Mouse (Mus musculus) heart, embryonic 12.5 days (tissue): Measurements from ENCODE around the gene Fbxo30. TPM values are rescaled to one million over a fixed set of nuclear protein-coding genes. Genes with fewer than 3 reads are reported as not detected.
"Not testable (repeated sequence)": the region's sequence is repeated elsewhere in the genome, so short reads cannot be mapped to it uniquely, and the experiment has no call there.

ENCODE experiments used
- ATAC-seq: fragments of 200-750 bp; cut with Nextera tagmentation; 2 replicates; pipeline ENCODE4 v1.8.0; 2017; ENCODE audit warnings: moderate TSS enrichment, moderate library complexity; ENCODE audit not compliant: insufficient number of reproducible peaks, low FRiP score
- H3K27ac ChIP-seq: fragments of 300-500 bp; sonication (generic); 2 replicates; pipeline ENCODE4 v1.5.1; 2016; ENCODE audit warnings: mild to moderate bottlenecking, moderate library complexity; ENCODE audit not compliant: poor library complexity, severe bottlenecking
- H3K27me3 ChIP-seq: fragments of 300-500 bp; sonication (generic); replicated peaks from 2 replicates; pipeline ENCODE4 v1.6.1; 2016; ENCODE audit warnings: mild to moderate bottlenecking, moderate library complexity
- H3K36me3 ChIP-seq: fragments of 300-500 bp; sonication (generic); 2 replicates; pipeline ENCODE4 v1.6.1; 2016; ENCODE audit warnings: mild to moderate bottlenecking, moderate library complexity
- H3K4me1 ChIP-seq: fragments of 300-500 bp; sonication (generic); replicated peaks from 2 replicates; pipeline ENCODE4 v1.6.1; 2016; ENCODE audit warnings: mild to moderate bottlenecking
- H3K4me2 ChIP-seq: fragments of 300-500 bp; sonication (generic); 2 replicates; pipeline ENCODE4 v1.6.1; 2016; ENCODE audit warnings: mild to moderate bottlenecking, moderate library complexity
- H3K4me3 ChIP-seq: fragments of 300-500 bp; sonication (generic); 2 replicates; pipeline ENCODE4 v1.5.1; 2016; ENCODE audit warnings: mild to moderate bottlenecking
- H3K9ac ChIP-seq: fragments of 300-500 bp; sonication (generic); 2 replicates; pipeline ENCODE4 v1.6.1; 2016; ENCODE audit warnings: mild to moderate bottlenecking, moderate library complexity
- H3K9me3 ChIP-seq: fragments of 300-500 bp; sonication (generic); replicated peaks from 2 replicates; pipeline ENCODE4 v1.6.1; 2016; ENCODE audit warnings: mild to moderate bottlenecking, moderate library complexity
- WGBS: fragments of 180-500 bp; shearing (Covaris S2); methylation state at CpG from one replicate; pipeline ENCODE4 v1.1.7; 2016; 5-methylcytosine and 5-hydroxymethylcytosine counted together
- polyA plus RNA-seq: library from polyadenylated mRNA; unstranded; fragments of >200 nt; fragmentation: Nextera tagmentation; extraction: Ambion mirVana; gene quantifications from 2 replicates; pipeline ENCODE4 v1.2.1, GENCODE M21; 2016

Fbxo30 gene
- polyA plus RNA-seq: 48.8 and 54.0 TPM in 2 replicates

DNA sequence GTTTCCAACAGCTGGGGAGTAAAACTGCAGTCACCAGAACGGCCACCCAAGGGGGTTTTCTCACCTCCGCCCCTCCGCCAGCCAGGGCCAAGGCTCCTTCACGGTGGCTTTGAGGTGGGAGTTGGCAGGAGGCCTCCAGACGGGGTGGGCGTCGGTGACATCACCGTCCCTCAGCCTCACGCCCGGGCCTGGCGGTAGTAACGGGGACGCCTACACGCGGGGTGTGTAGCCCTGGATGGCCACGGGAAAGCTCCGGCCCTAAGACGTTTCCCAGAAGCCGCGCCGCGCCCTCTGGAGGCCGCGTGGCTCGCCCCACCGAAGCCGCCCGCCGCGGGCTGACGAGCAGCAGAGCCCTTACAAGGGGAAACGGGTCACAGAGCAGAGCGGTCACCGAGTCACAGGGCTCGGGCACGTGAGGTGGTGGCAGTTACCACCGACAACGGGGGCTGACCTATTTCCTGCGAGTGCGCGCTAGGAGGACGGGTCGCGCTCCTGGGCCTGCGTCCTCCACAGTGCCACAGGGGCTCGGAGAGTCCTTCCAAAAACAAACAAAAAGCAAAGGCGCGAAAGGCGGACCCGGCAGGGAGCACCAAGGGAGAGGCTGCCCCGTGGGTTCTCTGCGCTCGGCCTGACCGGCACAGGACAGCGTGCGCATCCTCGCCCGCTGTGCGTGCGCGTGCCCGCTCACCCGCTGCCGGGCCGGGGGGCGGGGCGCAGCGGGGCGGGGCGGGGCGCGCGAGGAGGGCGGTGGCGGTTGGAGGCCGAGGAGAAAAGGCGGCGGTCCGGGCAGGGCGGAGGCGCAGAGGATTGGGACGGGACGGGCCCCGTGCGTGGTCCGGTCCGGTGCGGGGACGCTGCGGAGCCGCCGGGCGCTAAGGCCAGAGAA, at the start of gene Fbxo30:
Gene Fbxo30 (plus strand): TSS at position 753 of the 886 bp plus-strand sequence.
- peak within 1 kb of the TSS; percentile 85 for H3K4me3 ChIP-seq
- no peaks in the 10 kb centered on the region for H3K27me3 ChIP-seq
- ATAC-seq: peak; percentile 94
- WGBS: under 1% methylated on average over 81 of the region's 93 CpGs
- no peaks in the 10 kb centered on the region for H3K9me3 ChIP-seq
- H3K9ac ChIP-seq: peak within 1 kb of the TSS; percentile 97
- H3K36me3 ChIP-seq: no peaks in the 10 kb centered on the region; the same call in 1 of the 2 replicates
- peak within 1 kb of the TSS; percentile 79 for H3K4me2 ChIP-seq
- H3K4me1 ChIP-seq: peaks cover 6% of the 10 kb centered on the region
- peak within 1 kb of the TSS; percentile 96 for H3K27ac ChIP-seq

DNA sequence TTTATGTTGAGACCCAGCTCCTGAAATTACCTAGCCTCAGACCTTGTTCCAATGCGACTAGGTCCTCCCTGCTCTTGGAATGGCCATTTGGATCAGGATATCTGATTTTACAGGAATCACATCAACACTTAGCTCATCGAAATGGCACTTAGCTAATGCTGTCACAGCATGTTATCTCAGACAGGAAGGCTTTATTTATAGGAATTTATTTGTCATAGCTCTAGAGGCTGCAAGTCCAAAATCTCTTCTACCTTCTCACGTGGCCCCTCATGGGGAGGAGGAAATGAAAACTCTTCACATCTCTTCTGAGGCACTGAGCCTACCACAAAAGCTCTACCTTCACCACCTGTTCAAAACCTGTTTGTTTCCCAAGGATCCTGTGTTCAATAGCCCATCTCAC, 47.9 kb upstream of the Fbxo30 start:
- Histone ChIP-seq H3K4me2 (no peak overlapping the region), H3K9me3 (no peaks in the 10 kb centered on the region), H3K36me3 (no peaks in the 10 kb centered on the region), H3K4me3 (no peak overlapping the region), H3K27me3 (no peaks in the 10 kb centered on the region), H3K9ac (no peak overlapping the region), H3K4me1 (peaks cover 7% of the 10 kb centered on the region), H3K27ac (peak overlapping the region; percentile 40; the same call in 1 of the 2 replicates)
- ATAC-seq: no peak
- 24% methylated on average over 3 of the region's 3 CpGs for WGBS

GRCm38 (mm10) chr10:11242988-11243387, 38.1 kb upstream of the Fbxo30 start:
- not testable (repeated sequence) for H3K4me3 ChIP-seq, ATAC-seq, H3K27me3 ChIP-seq, H3K36me3 ChIP-seq, H3K9ac ChIP-seq, H3K9me3 ChIP-seq
- H3K27ac ChIP-seq: peak overlapping the region; percentile 39; the same call in 1 of the 2 replicates
- WGBS: 34% methylated on average over 3 of the region's 3 CpGs
- H3K4me2 ChIP-seq: peak overlapping the region; percentile 21; the same call in 1 of the 2 replicates
- peaks cover 11% of the 10 kb centered on the region for H3K4me1 ChIP-seq

- H3K9ac ChIP-seq: no peak overlapping the region
- H3K4me3 ChIP-seq: no peak overlapping the region
- H3K36me3 ChIP-seq: no peaks in the 10 kb centered on the region
- peaks cover 6% of the 10 kb centered on the region for H3K4me1 ChIP-seq
- H3K27me3 ChIP-seq: no peaks in the 10 kb centered on the region
- WGBS: 83% methylated on average over 3 of the region's 3 CpGs
- no peaks in the 10 kb centered on the region for H3K9me3 ChIP-seq
- no peak overlapping the region for H3K4me2 ChIP-seq
- no peak overlapping the region for H3K27ac ChIP-seq
- ATAC-seq: no peak
Observed at GRCm38 (mm10) chr10:11248210-11248609, 32.9 kb upstream of the Fbxo30 start.

DNA sequence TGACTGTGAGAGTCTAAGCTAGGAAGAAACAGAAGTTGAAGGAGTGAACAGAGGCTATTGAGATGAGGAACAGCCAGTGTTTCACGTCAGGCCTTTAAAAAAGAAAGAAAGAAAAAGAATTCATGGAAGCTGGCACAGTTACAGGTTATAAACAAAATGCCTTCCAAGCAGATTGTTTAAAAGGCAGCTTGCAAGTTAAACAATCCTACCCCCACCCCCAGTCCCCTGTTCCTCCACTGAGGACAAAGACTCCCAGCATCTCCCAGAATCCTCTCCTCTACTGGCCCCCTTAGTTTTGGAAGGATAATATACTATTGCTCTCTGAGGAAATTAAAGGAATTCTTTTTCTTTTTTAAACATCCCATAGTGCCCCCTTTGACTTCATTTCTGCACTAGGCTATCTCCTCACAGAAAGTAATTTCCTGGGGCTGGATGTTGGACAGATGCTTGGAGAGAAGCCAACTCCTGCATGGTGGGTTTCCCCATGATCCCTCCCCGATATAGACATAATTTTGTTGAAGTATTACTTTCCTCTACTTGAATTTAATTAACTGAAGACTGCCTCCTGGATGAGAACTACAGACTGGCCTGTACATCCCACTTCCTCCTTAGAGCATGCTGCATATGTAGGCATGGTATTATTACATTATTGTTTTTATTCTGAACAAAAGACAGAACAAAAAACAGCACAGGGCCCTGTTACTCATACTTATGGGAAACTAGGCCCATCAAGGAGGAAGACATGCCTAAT, 30.7 kb upstream of the Fbxo30 start:
- Histone ChIP-seq H3K36me3 (no peaks in the 10 kb centered on the region), H3K4me2 (no peak overlapping the region), H3K4me3 (no peak overlapping the region), H3K9me3 (no peaks in the 10 kb centered on the region), H3K4me1 (no peaks in the 10 kb centered on the region), H3K27ac (no peak overlapping the region), H3K27me3 (no peaks in the 10 kb centered on the region), H3K9ac (no peak overlapping the region)
- WGBS: 57% methylated on average over 2 of the region's 2 CpGs
- no peak for ATAC-seq

GRCm38 (mm10) chr10:11253581-11253980, 27.5 kb upstream of the Fbxo30 start:
- not testable (repeated sequence) for ATAC-seq, H3K27me3 ChIP-seq, H3K36me3 ChIP-seq, H3K27ac ChIP-seq, H3K4me3 ChIP-seq, H3K9me3 ChIP-seq, H3K4me1 ChIP-seq, H3K9ac ChIP-seq, H3K4me2 ChIP-seq
- WGBS: 68% methylated on average over 4 of the region's 4 CpGs

- no peaks in the 10 kb centered on the region for H3K36me3 ChIP-seq
- no peak overlapping the region for H3K4me2 ChIP-seq
- no peak for ATAC-seq
- no peak overlapping the region for H3K27ac ChIP-seq
- no peak overlapping the region for H3K4me3 ChIP-seq
- no peaks in the 10 kb centered on the region for H3K27me3 ChIP-seq
- no peak overlapping the region for H3K9ac ChIP-seq
- no peaks in the 10 kb centered on the region for H3K9me3 ChIP-seq
- H3K4me1 ChIP-seq: no peaks in the 10 kb centered on the region
Observed at GRCm38 (mm10) chr10:11260119-11260518, 21.0 kb upstream of the Fbxo30 start.

- H3K4me1 ChIP-seq, H3K9ac ChIP-seq, H3K4me2 ChIP-seq, H3K27me3 ChIP-seq, H3K36me3 ChIP-seq, ATAC-seq, H3K4me3 ChIP-seq, H3K9me3 ChIP-seq, H3K27ac ChIP-seq: not testable (repeated sequence)
- 72% methylated on average over 2 of the region's 2 CpGs for WGBS
Observed at GRCm38 (mm10) chr10:11262292-11262691, 18.8 kb upstream of the Fbxo30 start.

DNA sequence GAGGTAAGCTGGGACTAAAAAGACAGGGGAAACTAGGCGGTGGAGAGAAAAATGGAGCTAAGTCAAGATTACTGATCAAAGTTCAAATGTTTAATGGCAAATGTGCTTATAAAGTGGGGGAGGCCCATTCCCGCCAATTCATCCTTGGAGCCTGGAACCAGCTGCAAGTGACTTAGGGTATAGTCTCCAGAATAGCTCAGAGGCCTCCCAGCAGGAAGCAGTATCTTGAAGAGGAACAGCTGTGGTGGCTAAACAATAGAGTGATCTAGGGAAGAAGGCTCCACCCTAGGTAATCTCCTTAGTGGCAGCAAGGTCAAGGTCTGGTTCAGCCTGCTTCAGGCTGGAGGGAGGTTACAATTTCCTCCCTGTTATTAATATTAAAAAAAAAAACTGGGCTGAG, 17.3 kb upstream of the Fbxo30 start:
- not testable (repeated sequence) for ATAC-seq, H3K4me3 ChIP-seq, H3K36me3 ChIP-seq, H3K9ac ChIP-seq, H3K4me1 ChIP-seq, H3K27me3 ChIP-seq, H3K27ac ChIP-seq, H3K4me2 ChIP-seq, H3K9me3 ChIP-seq
- 83% methylated on average over 2 of the region's 2 CpGs for WGBS

GRCm38 (mm10) chr10:11269165-11269564, 12.0 kb upstream of the Fbxo30 start:
- Histone ChIP-seq H3K36me3 (no peaks in the 10 kb centered on the region), H3K4me1 (no peaks in the 10 kb centered on the region), H3K4me2 (no peak overlapping the region), H3K9ac (no peak overlapping the region), H3K4me3 (no peak overlapping the region), H3K9me3 (no peaks in the 10 kb centered on the region), H3K27ac (no peak overlapping the region), H3K27me3 (no peaks in the 10 kb centered on the region)
- ATAC-seq: no peak

DNA sequence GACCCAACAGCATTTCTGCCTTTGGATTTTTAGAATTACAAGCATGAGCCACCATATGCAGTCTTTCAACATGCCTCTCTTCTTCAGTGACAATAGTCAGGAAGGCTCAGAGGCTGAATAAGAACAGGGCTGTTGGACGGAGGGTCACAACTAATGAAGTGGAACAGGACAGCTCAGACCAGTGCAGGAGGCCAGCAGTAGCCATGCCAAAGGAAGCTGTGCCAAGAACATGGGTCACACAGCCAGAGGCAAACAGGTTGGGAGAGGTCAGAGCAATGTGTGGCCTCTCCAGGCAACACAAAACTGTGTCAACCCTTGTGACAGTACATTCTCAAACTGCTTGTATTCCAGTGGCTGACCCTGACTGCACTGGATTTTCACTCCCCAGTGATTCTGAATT, 6.7 kb upstream of the Fbxo30 start:
- no peaks in the 10 kb centered on the region for H3K27me3 ChIP-seq
- WGBS: 80% methylated on average over 1 of the region's 1 CpGs
- H3K9me3 ChIP-seq: no peaks in the 10 kb centered on the region

More for the DNA sequence above, 6.7 kb upstream of the Fbxo30 start:
- no peaks in the 10 kb centered on the region for H3K4me1 ChIP-seq
- no peak overlapping the region for H3K4me3 ChIP-seq
- no peak overlapping the region for H3K4me2 ChIP-seq
- H3K36me3 ChIP-seq: no peaks in the 10 kb centered on the region
- no peak for ATAC-seq
- H3K9ac ChIP-seq: no peak overlapping the region
- H3K27ac ChIP-seq: no peak overlapping the region
